Mouse (Mus musculus): Measurements from ENCODE around the gene Olfr1402.

The Olfr1402 gene
- long read RNA-seq, experiment 1: 0 reads
- long read RNA-seq, experiment 2: 0 reads

GRCm38 (mm10) chr3:97421920-97422319 is at the start of gene Olfr1402:
Gene Olfr1402 (minus strand): TSS chr3:97422020.
- intact Hi-C loops (cut with DNase I): no loop called here

GRCm38 (mm10) chr3:97455286-97455685 is 33.5 kb upstream of the Olfr1402 start:
- intact Hi-C loops (cut with DNase I): no loop called here

GRCm38 (mm10) chr3:97438619-97439018 is 16.8 kb upstream of the Olfr1402 start:
- intact Hi-C loops (cut with DNase I): no loop called here

DNA sequence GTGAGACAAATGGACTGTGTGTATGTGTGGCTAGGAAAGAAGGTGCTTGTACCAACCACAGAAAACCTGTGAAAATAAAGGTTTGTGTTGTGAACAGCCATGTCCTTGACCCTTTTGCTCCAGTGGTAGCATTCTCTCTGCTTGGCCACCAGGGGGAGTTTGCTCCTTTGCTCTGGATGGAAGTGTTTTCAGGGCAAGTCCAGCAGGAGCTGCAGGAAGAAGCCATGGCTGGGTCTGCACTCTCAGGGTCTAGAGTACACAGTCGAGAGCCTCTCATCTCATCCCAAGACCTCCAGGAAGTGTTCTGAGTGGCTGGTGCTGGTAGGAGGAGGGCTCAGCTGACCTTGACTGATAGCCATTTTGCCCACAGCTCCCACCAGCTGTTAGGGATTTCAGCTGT is 27.5 kb downstream of the Olfr1402 start:
- intact Hi-C loops (cut with DNase I): loop anchor here (5.0 kb wide), 2 partner anchors 133 to 193 kb away; no protein-coding TSS in a partner anchor

DNA sequence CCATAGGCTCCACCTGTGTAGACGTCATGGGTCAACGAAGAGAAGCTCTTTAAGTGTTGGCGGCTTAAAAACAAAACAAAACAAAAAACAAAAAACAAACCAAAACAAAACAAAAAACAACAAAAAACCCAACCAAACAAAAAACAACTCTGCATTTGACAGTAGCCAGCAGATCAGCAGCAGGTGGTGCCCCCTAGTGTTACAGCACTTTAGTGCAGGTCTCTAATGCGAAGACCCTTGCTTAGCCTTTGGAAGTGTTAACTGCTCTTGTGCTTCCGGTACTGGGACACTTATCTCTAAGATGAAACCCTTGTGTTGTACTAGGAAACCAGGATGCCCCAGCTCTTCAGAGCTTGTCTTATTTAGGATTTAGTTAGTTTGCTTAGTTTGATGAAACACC is 28.7 kb downstream of the Olfr1402 start:
- intact Hi-C loops (cut with DNase I): loop anchor here (5.0 kb wide), 2 partner anchors 134 to 194 kb away; no protein-coding TSS in a partner anchor

GRCm38 (mm10) chr3:97370382-97370781 is 51.4 kb downstream of the Olfr1402 start:
- intact Hi-C loops (cut with DNase I): no loop called here

DNA sequence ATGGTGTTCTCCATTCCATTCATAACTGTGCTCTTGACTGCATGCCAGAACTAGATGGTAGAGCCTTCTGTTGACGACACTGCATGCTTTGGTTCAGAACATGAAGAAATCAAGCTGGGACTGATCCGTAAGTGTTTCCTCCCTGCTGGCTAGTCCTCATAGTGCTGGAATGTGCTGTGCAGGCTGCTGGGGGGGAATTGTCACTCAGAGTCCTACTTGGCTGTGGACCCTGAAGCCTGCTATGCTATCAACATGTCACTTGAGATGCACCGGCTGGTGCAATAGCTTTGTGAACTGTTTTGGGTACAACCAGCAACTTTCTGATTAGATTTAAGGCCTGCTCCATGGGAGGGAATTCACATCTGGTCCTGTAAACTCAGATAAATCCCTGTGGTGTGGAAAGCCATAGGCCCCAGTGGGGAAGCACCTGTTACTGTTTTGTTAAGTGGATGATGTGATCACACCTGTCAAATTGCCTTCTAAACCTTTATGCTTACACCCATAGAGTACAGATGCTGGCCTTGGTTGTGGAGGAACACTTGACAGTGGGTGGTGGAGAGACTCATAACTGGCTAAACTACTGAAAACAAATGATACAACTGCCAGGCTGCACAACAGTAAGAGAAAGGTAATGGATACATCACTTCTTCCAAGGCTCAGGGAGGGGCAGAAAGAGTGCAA is 58.3 kb downstream of the Olfr1402 start:
- intact Hi-C loops (cut with DNase I): no loop called here

GRCm38 (mm10) chr3:97358448-97358847 is 63.4 kb downstream of the Olfr1402 start:
- intact Hi-C loops (cut with DNase I): no loop called here

Data from adrenal gland (tissue).